Mouse (Mus musculus) layer of hippocampus, postnatal 25 days (tissue): ENCODE results near the gene Ncapg. TPM values are rescaled to one million over a fixed set of nuclear protein-coding genes. Genes with fewer than 3 reads are reported as not detected.
"Not testable (repeated sequence)": the region's sequence is repeated elsewhere in the genome, so short reads cannot be mapped to it uniquely, and the experiment has no call there.

Experiments used
- DNase-seq, 2 experiments: peaks; one replicate each; pipeline ENCODE4 v3.0.0; 2022; ENCODE audit warnings: mixed read lengths in 2 of 2, low spot score in 1 of 2; ENCODE audit errors: extremely low spot score in 1 of 2
- total RNA-seq, 2 experiments: library from RNA; stranded (reverse); gene quantifications; 2 replicates each; pipeline ENCODE4 v1.2.3; 2021

Ncapg gene
- total RNA-seq, result 1 to 10 TPM in 1 of 2 experiments, under 1 TPM in 1; 0.54 to 1.1 TPM

DNA sequence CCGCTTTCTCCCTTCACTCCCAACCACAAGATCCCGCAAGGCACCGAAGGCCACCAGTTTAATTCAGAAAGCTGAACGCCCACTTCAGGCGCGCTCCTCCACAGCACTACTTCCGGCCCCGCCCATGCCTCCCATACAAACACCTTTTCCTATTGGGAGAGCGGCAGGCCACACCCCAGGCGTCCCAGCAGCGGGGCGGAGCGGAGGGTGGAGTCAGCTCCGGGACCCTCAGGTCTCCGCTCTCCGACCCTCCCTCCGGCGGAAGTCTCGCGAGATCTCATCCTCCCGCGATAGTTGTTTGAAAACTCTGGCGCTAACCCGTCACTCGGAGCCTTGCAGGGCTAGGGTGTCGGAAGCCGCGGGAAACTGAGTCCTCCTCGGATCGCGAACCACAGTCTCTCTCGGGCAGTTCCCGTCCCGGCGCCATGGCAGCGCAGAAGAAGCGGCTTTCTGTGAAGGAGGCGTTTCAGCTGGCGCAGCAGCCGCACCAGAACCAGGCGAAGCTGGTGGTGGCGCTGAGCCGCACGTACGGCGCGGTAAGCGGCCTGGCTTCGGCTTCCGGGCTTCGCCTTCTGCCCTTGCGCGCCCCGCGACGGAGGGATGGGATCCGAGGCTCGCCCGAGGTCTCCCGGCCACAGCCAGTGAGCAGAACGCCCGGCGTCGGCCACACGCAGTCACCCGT lies at the start of gene Ncapg:
Gene Ncapg, plus strand, starts transcription at position 322 of the 682 bp plus-strand sequence.
- DNase-seq, result peak; percentile 99 to 100

DNA sequence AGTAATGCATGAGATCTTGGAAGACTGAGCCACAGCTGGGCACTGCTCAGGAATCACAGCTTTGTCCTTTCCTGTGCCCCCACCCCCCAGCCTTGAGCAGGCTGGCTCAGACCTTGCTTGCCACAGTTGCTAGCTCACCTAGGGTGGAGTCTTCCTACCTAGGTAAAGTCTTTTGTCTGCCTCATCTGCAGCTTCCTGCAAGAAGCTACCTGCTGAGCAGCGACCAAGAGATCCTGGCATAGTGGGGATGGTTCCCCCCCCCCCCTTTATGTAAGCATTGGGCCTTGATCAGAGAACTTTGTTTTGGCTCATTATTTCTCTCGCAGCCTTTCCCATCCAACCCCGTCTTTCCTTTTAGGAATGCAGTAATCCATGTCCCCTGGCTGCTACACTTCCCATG lies 48.2 kb upstream of the Ncapg start:
- no peak for DNase-seq

DNA sequence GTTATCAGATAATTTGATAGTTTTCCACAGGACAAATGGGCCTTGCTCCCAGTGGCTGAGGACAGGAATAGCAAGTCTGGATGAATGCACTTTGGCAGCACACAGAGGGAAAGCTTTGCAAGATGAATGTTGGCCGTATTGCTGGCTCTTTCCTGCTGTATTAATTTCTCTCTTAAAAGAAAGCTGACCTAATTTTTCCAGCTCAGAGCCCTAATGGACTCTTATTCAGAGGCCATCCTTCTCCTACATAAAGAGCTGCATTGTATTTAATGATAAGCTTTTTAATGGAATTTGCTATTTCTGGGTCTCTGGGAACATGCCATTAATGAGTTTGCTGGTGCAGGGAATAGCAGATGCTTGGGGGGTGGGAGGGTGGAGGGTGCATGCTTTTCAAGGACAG lies 41.9 kb upstream of the Ncapg start:
- DNase-seq, result no peak

DNA sequence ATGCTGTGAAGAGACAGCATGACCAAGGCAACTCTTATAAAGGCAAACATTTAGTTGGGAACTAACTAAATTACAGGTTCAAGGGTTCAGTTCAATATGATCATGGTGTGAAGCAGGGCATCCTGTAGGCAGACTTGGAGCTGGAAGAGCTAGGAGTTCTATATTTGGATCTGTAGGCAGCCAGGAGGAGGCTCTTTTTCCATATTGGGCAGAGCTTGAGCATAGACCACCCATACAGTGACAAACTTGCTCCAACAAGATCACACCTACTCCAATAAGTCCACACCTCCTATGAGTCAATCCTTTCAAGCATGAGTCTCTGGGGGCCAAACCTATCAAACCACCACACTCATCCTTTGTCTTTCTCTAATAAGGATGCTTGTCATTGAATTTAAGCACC lies 40.2 kb upstream of the Ncapg start:
- no peak for DNase-seq

DNA sequence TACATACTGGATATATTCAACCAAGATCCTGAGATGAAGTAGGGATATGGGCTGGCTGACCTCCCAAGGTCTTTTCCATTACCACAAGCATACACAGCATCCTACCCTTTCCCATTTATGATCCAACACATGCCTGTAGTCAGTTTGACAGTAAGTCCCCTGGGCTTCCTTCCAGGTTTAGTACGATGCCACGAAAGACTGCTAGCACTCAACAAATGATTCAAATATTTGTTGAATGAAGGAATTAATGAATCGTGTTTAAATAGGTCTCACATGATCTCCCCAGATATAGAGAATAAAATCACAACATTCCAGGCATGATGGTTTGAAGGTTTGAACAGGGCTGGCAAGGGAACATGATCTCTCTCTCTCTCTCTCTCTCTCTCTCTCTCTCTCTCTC lies 31.3 kb upstream of the Ncapg start:
- no peak for DNase-seq

DNA sequence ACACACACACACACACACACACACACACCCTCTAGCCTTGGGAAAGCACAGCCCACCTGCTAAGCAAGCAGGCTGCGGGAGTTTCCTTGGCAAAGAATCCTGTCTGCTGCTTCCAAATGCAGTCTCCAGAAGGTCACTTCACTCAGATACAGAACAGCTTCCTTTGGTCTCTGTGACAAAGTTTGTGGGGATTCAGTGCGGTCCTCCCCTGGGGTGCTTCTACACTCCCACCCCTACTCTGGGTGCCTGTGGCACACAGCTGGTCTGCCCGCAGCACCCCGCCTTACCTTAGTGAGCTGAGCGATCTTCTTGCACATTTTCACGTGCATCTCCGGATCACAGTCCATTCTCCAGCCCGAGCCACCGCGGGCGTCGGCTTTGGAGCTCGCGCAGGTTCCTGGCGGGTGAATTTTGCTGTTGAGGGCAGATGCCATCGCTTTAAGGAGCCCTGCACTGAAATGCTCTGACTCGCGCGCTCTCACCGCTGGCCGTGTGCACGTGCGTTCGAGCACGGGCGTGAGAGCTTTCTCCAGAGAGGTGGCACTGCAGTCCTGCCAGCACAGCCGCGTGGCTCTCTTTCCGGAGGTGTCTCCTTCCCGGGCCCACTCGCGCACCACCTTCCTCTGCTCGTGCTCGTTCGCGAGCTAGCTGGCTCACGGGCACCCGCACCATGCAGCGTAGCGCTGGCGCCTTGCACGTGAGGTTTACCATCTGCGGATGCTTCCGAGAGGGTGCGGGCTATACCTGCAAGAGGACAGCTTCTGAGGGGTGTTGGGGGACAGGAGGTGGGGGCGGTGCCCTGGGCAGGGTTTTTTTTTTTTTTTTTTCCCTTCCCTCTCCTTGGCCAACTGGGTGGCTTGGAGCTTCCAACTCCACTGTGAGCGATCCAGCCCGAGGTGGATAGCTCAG lies 30.7 kb upstream of the Ncapg start, which contains the start of gene Fam184b:
Gene Fam184b, minus strand, starts transcription at position 809 of the 909 bp plus-strand sequence.
- peak; percentile 58 to 71 for DNase-seq

DNA sequence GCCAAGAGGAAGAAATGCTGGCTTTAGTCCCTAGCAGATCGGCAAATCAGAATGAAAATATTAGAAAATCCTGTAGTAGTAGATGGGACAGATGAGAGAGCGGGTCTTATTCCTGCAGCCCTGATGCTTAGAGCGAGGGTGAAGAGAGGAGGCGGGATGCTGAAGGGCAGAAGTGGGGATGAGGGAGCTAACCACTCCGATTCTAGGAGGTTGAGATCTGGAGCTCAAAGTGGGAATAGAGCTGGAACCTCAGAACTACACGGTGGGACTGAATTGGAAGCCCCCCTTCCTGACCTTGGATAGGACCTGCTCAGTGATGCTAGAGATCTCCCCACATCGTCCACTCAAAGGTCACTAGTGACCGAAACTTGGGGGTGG lies 30.0 kb upstream of the Ncapg start:
- no peak for DNase-seq

DNA sequence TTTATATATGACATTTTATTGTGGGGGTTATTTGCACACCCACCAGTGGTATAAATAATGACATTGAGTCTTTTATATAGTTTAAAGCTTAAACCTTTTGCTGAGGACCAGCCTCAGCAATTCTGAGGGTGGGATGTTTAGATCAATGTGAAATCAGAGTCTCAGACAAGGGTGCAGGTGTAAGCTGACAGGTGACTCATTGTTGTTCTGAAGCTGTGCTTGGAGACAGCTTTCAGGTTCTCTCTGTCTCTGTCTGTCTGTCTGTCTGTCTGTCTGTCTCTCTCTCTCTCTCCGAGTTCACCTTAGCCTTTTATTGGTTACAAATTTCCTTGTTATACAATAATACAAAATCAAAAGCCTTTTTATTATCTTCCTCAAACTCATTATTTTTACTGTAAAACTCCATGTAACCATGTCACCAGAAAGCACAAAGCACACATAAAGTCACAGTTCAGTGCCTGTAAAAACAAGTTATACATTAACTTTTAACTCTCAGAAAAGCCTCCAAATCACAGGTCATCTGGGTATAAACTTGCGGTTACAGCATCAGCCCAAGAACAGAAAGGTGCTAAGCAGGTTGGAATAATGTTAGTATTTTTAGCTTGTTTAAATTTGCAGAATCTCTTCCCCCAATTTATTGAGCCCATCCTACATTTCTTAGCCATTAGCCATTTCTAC lies 18.6 kb upstream of the Ncapg start:
- no peak for DNase-seq

DNA sequence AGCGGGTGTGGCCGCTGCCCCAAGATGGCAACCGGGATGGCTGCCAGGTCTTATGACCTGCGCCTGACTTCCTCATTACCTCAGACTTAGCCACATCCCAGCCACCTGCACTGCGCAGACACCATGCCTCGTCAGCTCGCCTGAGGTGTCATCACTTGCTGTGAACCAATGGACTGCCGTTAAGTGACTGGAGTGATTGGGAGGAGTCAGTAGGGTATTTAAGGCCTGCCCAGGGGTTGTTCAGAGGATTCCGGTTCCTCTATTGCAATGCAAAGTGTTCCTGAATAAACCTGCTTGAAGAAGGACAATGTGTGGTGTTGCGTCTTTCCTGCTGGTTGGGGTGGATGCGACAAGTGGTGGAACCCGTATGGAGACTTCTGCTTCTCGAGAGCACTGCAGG lies 11.3 kb upstream of the Ncapg start:
- not testable (repeated sequence) for DNase-seq

DNA sequence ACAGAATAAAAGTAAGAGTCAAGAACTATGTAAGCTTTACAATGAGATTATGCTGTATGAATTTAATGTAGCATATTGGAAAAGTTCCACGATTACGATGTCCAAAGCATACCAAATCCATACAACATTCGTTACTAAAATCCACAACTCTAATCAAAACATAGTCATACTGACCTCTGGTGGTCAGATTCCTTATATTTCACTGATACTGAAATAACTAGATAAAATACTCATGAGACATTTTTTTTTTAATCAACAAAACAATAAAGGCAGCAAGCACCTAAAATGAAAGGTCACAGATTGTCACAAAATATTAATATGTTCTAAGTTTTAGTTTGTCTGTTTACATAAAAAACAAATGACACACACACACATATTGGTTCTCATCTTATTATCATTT lies 1.4 kb upstream of the Ncapg start:
- no peak for DNase-seq

DNA sequence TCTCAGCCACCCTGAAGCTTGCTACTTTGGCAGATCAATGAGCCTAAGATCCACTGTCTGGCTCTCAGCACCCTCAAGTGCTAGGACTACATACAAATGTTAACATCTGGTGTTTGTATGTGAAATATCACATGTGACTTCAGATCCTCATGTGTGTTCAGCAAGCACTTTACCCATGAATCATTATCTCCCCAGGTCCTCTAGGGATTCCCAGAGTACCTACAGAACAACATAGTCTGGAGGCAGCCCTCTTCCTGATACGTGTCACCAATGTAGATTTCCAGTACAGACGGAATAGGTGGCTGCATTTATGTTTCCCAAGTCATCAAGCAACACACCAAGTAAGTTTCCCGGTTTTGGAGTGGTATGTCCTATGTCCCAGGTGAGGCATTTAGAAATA lies 888 bp upstream of the Ncapg start:
- peak in 1 of 2 experiments; percentile 4 for DNase-seq

DNA sequence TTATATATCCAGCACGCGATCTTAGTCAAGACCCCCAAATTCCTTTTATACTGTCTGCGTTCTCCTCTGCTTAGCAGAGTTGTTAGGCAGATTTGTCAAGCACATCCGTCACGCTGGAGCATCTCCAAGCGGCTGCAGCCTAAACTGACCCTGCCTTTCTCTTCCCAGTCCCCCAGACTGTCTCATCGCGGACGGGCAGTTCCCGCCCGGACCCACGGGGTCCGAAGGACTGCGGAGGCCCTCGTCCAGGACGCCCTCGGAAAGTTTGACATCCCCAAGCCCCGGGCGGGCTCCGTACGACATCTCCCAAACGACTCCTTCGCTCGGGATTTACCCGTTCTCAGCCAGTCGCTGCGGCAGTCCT lies 503 bp upstream of the Ncapg start:
- DNase-seq, result no peak

DNA sequence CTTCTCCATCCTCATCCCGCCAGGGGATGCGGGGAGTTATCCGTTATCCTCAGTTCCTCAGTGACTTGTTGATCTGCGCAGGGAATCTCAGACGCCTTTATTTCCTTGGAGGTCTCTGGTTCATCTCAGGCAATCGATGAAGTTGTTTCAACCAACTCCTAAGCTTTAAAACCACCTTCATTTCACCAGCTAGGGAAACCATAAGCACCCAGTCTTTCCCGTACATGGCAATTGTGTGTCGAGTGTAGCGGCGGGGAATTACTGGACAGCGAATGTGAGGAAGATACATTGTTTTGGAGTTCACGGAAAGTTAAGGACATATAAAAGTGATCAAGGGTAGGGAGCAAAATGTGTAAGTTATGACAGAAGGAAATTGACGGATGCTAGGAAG lies 556 bp downstream of the Ncapg start:
- no peak for DNase-seq

DNA sequence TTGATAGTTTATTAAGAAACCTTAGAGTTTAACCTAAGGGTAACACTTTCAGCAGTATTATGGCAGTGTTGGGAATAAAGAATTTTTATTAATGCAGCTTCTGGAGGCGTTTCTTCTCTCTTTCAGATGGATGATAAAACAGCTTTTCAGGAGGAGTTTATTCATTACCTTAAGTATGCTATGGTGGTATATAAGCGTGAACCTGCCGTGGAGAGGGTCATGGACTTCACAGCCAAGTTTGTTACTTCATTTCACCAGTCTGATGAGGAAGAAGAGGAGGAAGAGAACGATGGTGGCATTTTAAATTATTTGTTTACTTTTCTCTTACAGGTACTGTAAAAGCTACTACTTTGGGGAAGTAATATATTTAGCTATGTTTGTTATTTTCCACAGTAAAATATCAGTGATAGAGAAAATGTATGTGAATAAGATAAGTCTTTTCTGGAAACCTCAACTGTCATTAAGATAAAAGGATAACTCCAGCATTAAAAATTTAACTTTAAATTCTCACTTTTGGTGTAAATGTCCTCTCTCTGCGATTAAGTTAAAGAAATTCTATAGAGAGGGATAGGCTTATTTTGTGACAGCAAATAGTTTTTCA lies 1.3 kb downstream of the Ncapg start:
- DNase-seq, result no peak

DNA sequence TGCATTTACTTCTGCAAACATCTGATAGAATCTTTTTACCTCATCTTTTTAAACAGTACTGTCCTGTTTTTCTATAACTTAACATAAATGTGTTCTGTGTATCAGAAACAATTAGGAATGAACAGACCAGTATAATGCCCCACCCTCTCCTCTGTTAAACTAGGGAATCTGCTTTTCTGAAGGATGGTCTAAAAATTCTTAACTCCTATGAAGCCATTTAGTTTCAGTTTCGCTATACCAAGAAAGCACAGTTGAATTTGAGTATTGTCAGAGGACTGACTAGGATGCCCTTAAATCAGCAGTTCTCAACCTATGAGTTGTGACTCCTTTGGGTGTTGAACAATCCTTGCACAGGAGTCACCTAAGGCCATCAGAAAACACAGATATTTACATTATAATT lies 5.3 kb downstream of the Ncapg start:
- no peak for DNase-seq

DNA sequence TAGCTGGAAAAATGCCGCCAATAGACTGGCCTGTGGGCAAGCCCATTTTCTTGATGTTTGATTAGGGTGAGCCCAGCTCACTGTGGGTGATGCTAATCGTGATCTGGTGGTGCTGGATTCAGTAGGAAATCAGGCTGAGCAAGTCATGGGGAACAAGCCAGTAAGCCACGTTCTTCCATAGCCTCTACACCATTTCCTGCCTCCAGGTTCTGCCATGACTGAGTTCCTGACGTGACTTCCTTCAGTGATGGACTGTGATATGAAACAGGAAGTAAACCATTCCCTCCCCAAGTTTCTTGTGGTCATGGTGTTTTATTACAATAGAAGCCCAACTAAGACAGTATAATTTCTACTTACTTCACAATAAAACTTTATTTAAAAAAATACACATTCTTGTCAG lies 7.9 kb downstream of the Ncapg start:
- no peak for DNase-seq

DNA sequence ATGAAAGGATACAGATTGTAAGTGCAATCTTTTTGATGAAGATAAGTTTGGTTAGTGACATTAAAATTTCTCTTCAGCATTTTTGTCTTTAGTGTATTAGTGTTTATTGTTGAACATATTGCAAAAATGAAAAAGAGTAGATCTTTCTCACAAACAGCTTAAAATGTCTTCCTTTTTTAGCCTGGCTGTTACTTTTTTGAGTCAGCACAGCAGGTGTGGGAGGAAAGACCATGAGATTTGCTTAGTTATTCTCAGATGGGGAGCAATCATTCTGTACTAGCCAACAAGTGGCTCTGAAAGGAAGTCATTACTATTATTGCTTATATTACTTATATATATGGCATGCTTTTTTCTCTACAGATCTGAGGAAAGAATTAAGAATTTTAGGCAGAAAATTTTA lies 10.2 kb downstream of the Ncapg start:
- DNase-seq, result no peak

DNA sequence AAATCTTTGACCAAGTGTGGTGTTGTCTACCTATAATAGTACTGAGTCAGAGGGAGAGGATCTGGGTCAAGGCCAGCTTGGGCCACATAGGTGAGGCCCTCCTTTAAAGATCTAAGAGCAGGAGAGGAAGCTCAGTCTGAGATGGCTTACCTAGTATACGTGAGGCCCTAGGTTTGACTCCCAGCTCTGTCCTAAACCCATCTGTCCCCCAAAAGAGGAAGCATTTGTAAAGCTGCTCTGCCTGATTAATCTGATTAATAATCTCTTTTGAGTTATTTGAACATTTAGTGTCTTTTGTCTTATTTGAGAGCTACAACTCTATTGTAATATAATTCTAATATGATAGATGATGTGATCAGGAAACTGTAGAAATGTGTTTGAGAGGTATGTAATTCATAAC lies 13.7 kb downstream of the Ncapg start:
- no peak for DNase-seq

DNA sequence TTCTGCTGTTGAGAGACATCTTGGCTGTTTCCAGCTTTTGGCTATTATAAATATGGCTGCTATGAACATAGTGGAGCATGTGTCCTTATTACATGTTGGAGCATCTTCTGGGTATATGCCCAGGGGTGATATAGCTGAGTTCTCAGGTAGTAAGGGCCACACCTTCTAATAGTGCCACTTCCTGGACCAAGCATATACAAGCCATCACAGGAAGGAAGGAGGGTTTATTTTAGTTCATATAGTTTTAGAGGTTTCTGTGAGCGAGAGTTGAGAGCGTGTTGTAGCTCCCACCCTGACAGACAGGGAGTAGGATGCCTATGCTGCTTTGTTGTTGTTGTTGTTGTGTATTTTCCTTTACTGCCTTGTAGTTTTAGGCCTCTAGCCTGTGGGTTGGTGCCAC lies 15.5 kb downstream of the Ncapg start:
- DNase-seq, result no peak

DNA sequence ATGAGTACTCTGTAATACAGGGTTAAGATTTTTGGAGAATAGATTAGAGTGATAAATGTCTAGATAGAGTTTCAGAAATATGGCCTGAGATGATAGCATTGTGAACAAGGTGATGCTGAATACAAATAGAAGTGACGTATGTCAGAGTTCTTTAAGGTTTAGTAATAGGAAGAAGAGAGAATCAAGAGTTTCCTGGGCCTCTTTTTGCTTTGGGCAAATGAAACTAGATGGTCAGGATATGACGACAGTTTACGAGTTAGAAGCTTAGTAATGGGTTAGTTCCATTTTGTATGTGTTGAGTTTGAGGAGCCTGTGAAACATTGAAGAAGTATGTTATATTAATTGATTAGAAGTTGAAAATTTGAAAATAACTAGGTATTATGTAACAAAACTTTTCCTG lies 16.5 kb downstream of the Ncapg start:
- DNase-seq, result no peak

DNA sequence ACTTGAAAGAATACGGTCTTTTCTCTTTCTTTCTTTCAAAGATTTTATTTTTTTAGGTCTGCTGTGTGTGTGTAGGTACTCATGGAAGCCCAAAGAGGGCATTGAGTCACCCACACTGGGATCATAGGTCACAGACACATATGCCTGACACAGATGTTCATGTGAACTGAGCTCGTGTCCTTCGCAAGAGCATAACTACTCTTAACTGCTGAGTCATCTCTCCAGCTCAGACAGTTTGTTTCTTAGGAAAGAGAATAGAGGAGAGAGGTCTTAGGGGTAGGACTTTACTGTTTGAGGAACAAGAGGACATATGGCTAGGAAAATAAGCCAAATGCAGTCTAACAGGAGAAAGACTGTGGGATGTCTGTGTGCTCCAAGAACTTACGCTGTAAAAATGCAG lies 19.4 kb downstream of the Ncapg start:
- no peak for DNase-seq
